Comparison of ENCODE assay signal across 12 mouse cellular contexts in genomic region chr6:135627928-135628327, GRCm38 (mm10).
DNase-seq lines count a peak whose midpoint lies in the region; ATAC-seq and TF ChIP-seq lines count a peak whose summit lies in the region.
"Had no signal": no experiment of that assay in that cellular context is flagged by ENCODE, and none has a peak within 500 bp of the region (broad histone marks: within the 10 kb centered on the region; RNA-seq: fewer than 3 reads in every experiment).

No protein-coding gene starts in this region.

- H3K9ac ChIP-seq in midbrain, embryonic 16.5 days (ENCODE audit: low read depth, low read length): no peak overlapping the region
- H3K9ac ChIP-seq: limb, embryonic 13.5 days; lung, embryonic 15.5 days had no signal

- H3K4me3 ChIP-seq in layer of hippocampus, adult 2 months: no peak overlapping the region
- no peak overlapping the region for H3K4me3 ChIP-seq in midbrain, embryonic 16.5 days (ENCODE audit: low read depth, low read length)
- H3K4me3 ChIP-seq: limb, embryonic 13.5 days; lung, embryonic 15.5 days; megakaryocyte, embryonic 14.5 days had no signal

- TF ChIP-seq CTCF in layer of hippocampus, adult 2 months (conservative IDR thresholded peaks at IDR 0.05): no peak

- no peak overlapping the region for H3K4me2 ChIP-seq in midbrain, embryonic 16.5 days (ENCODE audit: low read length)
- H3K4me2 ChIP-seq: limb, embryonic 13.5 days; lung, embryonic 15.5 days had no signal

- H3K27ac ChIP-seq in layer of hippocampus, adult 2 months: peak overlapping the region; percentile 90
- no peak overlapping the region for H3K27ac ChIP-seq in midbrain, embryonic 16.5 days (ENCODE audit: low read length)
- H3K27ac ChIP-seq: limb, embryonic 13.5 days; lung, embryonic 15.5 days had no signal

- DNase-seq in cerebellum, postnatal 14 days: peak; percentile 23 to 47
- DNase-seq in ZHBTc4 (ENCODE audit: low read depth, low spot score): peak; percentile 15
- DNase-seq in layer of hippocampus, adult 2 months (ENCODE audit: low spot score in 2 of 2): peak; percentile 55 to 61
- DNase-seq in adrenal gland, postnatal 4 days (ENCODE audit: low spot score in 2 of 2): no peak
- no peak for DNase-seq in urinary bladder, adult 18-20 months (ENCODE audit: low spot score in 2 of 2)
- no peak for DNase-seq in gastrocnemius, postnatal 36 days
- DNase-seq: cerebellum, postnatal 36 days had no signal

- H3K4me1 ChIP-seq in midbrain, embryonic 16.5 days (ENCODE audit: control insufficient read depth, insufficient read depth, low read length): peaks cover 6% of the 10 kb centered on the region; the same call in 1 of the 2 replicates
- H3K4me1 ChIP-seq: lung, embryonic 15.5 days had no signal

- intact Hi-C loops in gastrocnemius, postnatal 36 days (cut with DNase I): no loop called here

- peaks cover 5% of the 10 kb centered on the region; the same call in 1 of the 2 replicates for H3K9me3 ChIP-seq in midbrain, embryonic 16.5 days (replicated peaks; ENCODE audit: control insufficient read depth, low read length, poor library complexity, severe bottlenecking)
- H3K9me3 ChIP-seq: lung, embryonic 15.5 days had no signal

- H3K36me3 ChIP-seq in midbrain, embryonic 16.5 days (ENCODE audit: control insufficient read depth, insufficient read depth, low read length): no peaks in the 10 kb centered on the region
- H3K36me3 ChIP-seq: limb, embryonic 13.5 days; lung, embryonic 15.5 days had no signal

- no peak for ATAC-seq in cerebellum, adult (ENCODE audit: insufficient number of reproducible peaks, low FRiP score, low TSS enrichment)
- ATAC-seq in midbrain, embryonic 16.5 days: peak; percentile 72

- 23% methylated on average over 4 of the region's 4 CpGs for WGBS in midbrain, embryonic 16.5 days

- H3K27me3 ChIP-seq in midbrain, embryonic 16.5 days (ENCODE audit: control insufficient read depth, insufficient read depth, low read depth, low read length): no peaks in the 10 kb centered on the region
- H3K27me3 ChIP-seq: limb, embryonic 13.5 days; lung, embryonic 15.5 days; megakaryocyte, embryonic 14.5 days had no signal

Comparison
In these comparisons a context has a peak if more than half of its experiments do, and no peak if none do; other contexts are left out.
1. DNase-seq: peak in cerebellum, postnatal 14 days (2 of 2), ZHBTc4 (single experiment) and layer of hippocampus, adult 2 months (2 of 2); none in adrenal gland, postnatal 4 days (0 of 2), urinary bladder, adult 18-20 months (0 of 2) and gastrocnemius, postnatal 36 days (0 of 2).